Mouse (Mus musculus) kidney, postnatal 4 days (tissue): ENCODE data around the gene C1ql1.

Experiments
- DNase-seq, 2 experiments: peaks; one replicate each; pipeline ENCODE4 v3.0.0; 2021; ENCODE audit warnings: mixed read lengths in 2 of 2

C1ql1 gene

DNA sequence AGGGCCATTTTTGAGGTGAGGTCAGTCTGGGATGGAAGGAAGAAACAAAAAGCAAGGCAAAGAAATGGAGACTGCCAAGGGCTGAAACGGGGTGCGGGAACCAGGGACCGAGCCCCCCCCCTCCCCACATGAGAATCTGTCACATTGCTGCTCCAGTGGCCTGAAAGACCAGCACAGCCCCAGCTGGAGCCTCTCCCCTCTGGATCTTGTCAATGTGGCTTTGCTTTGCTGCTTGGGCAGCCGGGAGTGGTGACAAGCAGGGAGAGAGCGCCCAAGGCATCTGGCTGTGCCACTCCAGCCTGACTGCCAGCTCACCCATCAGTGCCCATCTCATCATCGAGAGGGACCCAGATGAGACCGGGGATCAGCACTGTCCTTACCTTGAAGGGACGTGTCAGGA lies 11.2 kb upstream of the C1ql1 start:
- DNase-seq = no peak

DNA sequence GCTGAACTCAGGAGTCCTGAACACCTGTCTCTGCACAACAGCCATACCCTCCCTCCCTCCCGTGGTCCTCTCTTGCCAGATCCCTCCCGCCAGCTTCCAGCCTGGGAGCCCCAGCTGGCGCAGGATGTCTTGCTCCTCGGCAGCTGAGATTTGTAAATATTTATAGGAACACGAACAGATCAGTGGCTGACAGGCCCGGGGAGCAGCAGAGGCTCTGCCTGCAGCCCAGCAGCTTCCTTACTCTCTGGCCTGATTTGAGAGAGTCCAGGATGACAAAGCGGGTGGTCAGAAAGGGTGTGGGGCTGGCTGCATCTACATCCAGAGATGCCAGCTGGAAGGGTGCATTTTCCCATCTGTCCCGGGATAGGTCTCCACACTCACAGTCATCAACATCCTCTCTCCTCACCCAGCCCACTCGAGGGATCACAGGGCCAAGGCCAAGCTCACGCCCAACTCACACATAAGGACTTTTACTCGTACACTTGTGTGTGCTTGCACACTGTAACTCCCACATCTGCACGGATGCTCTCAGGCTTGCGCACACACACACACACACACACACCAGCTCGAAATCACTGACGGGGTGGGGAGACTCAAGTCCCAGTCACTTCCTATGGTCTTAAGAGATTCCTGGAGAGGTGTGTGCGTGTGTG lies 10.6 kb upstream of the C1ql1 start:
- DNase-seq = peak in 1 of 2 experiments; percentile 45

DNA sequence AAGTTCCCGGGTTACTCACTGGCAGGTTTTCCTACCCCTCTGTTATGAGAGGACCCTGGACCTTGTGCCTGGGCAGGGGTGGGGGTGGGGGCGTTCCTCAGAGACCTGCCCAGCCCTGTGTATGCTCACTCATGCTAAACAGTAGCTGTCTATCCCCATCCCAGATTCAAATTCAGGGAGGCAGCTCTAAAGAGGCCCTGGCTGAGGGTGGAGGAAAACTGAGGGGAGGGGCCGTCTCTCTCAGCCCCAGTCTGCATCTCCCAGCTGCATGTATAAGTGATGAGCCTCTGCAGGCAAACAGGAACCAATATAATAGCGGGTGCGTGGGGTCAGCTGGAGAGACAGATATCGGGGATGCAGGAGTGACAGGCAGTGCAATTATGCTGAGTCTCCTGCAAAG lies 6.4 kb upstream of the C1ql1 start:
- DNase-seq = no peak

DNA sequence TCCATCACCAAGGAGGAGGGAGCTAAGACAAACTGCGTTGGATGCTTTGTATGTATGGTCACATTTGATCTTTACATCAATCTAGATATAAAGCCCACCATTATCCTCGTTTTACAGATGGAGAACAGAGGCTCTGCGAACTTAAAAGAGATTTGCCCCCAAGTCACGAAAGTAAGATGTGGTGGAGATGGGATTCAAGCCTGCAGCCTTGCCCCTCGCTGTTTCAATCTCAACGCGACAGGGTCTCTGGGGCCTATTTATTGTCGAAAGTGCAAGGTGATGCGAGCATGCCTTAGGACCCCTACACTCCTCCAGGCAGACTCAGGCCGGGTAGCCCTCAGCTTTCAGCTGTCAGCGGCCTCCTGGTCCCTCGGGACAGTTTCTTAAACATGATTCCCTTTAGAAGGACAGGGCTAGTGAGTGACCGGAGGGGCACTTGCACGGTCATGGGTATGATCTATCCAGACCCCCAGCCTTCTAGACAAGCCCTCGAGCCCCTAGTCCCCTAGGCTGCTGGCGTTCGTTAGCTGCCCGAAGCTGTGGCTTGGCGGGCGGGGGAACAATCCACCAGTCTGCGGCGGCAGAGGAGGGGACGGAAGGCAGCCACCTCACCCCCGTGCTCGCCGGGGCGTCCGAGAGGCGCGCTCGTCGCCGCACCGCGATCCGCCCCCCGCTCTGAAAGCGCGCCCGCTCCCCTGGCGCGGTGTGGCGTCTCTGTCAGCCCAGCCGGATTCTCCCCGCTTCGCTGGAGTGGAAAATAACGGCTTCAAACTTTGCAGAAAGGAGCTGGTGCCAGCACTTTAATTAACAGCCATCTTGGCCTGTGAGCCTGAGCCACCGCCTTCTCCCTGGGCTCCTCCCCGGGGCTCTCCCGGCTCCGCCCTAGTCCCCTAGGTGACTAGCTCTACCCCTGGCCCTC lies 1.8 kb upstream of the C1ql1 start:
- DNase-seq = peak; percentile 69 to 77

DNA sequence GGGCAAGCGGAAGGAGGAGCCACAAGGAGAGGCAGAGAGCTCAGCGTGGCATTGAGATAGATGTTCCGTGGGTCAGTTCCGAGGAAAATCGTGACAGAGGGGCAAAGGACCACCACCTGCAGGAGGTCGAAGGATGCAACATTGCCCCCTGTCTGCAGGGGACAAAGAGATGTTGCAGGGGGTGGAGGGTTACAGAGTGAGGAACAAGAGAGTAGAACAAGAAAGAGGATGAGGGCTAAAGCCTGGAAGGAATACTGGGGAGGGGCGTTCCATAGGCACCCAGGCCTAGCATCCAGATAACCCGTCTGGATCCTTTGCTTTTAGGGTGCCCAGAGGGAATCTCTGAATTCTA lies 480 bp upstream of the C1ql1 start:
- no peak for DNase-seq

DNA sequence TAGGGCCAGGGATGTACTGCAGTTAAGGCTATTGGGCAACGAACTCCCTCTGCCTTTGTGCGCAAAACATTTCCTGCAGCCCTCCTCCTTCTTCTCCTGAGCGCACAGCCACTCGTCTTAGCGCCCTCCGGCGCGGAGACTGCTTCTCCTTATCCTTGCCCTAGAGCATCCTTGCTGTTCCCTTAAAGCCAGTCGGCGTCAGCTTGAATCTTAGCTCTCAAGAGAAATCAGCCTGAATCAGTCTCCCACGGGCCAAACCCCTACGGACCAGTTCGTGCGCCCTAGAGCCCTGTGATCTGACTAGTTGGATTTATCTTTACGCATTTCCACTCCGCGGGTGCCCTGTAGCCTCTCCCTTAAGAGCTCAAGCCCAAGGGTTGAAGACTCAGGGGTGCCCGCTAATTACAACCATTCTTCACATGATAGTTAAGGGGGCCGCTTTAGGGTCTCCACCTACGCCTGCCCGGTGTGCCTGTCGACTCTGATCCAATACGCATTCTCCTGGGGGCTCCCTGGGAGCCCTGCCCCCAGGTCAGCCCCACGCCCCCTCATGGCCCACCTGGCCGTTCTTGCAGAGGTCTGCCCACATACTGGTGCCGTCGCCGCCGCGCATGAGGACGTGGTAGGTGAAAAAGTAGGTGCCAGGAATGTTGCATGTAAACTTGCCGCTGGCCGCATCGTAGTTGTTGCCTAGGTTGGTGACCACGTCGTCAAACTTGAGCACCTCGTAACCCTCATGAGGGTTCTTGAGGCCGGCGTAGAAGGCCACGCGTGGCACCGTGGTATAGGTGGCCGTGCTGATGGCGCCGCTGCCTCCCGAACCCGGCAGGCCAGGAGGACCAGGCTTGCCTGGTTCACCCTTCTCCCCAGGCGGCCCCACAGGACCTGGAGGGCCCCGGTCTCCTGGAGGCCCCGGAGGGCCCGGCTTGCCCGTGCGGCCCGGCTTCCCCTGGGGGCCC lies 903 bp downstream of the C1ql1 start:
- no peak for DNase-seq

DNA sequence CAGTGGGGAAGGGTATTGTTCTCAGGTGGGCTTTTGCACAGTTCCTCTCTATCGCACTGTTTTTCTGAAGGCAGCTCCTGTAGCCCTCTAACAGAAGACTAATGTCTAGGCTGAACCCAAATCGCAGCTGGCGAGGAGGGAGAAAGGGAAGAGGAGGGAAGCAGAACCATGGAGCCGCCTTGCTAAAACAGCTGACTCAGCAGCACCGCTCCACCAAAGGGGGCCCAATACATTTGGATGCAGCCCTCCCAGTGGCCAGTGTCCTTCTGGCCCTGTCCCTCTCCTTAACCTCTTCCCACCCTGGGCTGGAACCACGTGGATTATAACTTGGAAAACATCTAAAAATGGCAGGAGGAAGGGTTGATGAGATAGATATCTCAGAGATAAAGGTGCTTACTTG lies 5.3 kb downstream of the C1ql1 start:
- no peak for DNase-seq

DNA sequence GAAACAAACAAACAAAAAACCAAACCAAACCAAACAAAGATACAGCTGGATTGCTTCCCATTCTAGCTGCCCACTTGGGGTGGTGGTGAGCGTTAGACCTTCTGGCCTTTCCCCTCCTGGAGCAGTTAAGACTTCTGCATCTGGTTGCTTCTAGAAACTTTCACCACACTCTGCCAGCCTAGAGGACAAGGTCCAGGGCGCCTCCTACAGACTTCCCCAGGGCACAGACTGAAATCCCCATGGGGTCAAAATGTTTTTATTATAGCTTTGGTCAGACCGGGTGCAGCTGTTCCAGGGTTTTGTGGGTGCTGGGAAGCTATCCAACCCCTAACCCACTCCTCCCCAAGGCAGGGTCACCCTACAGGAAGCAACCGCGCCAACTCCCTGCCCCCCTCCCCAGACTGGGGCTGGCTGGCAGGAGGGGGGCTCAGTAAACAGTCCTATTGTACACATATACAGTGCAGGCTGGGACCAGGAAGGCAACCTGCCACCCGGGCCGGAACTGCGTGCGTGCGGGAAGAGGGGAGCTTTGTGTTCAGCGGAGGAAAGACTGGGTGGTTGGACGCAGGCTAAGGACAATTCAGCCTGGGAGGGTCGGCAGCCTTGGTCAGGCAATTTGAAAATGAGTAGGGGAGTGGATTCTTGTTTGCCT lies 7.3 kb downstream of the C1ql1 start:
- peak in 1 of 2 experiments; percentile 39 for DNase-seq

DNA sequence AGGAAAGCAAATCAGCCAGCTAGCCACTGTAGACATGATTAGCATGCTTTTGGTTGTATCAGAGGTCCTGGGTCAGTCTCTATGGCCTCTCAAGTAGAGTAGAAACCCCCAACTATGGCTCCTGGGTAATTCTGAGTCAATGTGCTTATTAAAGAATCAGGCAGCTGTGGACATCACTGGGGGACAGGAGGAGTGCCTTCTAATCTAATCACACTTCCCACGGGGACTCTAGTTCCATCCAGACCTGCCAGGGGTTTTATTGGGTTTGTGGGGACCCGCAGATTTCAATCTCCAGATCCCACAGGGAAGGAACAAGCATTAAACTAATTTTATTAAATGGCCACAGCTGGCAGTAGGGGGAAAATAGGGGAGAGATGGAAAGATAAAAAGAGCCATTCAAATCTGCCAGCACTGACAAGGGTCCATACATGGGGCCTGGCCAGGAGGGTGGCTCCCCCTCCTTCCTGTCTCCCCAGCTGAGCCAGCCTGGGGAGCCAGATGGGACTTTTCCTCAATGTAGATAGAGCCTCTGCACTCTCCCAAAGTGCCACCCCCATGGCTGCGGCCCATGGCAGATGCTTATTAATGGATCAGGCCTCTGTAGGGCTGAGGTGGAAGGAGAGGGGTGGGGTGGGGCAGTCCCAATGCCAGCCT lies 8.8 kb downstream of the C1ql1 start:
- DNase-seq = no peak

DNA sequence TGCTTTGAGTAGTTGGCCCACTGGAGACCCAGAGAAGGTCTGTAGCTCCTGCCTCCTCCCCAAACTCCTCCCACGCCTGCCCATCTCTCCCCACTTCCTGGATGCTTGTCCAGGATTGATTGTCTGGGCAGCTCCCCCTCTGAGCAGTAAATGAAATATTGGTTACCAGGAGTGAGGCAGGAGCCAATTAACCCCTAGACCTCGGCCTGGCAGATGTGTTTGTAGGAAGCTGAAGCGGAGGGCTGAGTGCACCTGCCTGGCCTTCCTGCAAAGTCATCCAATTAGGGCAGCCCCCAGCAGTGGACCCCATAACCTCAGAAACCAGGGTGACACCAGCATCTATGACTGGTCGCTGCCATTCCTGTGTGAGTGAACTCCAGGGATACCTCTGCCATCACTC lies 10.2 kb downstream of the C1ql1 start:
- peak; percentile 24 to 38 for DNase-seq

DNA sequence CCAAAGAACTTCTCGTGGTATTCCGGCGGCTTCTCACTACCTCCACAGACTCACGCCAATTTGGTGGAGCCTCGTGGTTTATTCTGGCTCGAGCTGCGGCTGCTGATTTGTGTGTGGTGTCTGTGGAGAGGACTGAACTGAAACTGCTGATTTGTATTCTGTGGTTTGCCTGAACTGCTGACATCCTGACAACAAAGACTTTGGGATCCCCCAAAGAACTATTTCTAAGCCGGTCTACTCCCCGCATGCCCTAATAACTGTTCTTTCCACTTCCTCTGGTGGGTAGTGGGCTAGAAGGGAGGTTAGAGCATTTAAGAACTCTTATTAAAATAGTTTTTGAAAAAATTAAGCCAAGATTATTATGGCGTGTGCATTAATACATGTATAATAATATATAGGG lies 15.8 kb downstream of the C1ql1 start:
- no peak for DNase-seq

DNA sequence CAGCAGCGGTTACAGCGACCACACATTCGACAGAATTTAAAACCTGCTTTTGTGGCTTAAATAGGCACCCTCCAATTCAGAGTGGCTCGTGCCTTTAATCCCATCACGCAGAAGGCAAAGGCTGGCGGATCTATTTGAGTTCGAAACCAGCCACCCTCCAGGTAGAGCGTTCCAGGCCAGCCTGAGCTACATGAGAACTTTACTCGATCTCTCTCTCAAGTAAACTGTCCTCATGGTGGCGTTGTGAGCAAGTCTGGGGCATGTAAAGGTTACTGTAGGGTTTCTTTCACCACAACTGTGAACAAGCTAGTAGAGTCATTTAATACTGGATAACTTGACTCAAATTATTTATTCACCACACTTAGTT lies 21.2 kb downstream of the C1ql1 start:
- DNase-seq = no peak

DNA sequence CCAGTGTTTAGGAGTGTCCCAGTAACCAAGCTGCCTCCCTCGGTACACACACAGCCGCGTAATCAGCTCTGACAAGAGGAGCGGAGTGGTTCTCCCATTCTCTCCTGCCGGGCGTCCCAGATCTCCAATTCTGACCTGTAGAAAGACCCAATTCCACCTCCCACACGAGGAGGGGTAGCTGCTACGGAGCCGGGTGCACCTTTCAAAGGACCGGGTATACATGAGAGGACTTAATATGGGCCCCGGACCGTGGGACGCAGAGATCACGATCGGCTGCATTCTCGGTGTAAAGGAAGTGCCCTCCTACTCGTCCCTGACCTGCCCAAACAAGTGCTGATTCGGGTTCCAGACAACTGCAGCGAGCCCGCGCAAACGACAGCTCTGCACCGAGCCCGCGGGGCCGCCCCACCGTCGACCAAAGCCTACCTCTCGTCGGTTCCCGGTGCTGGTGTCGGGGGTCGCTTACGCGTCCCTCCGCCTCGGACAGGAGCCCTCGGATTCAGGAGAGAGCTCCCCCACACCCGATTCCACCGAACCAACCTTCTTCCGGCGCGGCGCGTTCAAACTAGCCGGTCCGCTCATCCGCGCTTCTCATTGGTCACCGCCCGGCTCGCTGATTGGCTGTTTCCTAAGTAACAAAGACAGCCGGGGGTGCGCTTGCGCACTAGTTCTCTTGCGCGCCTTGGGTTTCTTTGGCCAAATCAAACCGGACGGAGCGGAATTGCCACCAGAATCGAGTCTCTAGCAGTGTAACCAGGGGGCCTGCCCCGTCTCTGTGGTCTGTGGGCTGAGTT lies 21.7 kb downstream of the C1ql1 start, which contains the start of gene Kif18b:
Kif18b (minus strand) TSS at position 568 of the 794 bp plus-strand sequence.
- DNase-seq = peak; percentile 97 to 98

DNA sequence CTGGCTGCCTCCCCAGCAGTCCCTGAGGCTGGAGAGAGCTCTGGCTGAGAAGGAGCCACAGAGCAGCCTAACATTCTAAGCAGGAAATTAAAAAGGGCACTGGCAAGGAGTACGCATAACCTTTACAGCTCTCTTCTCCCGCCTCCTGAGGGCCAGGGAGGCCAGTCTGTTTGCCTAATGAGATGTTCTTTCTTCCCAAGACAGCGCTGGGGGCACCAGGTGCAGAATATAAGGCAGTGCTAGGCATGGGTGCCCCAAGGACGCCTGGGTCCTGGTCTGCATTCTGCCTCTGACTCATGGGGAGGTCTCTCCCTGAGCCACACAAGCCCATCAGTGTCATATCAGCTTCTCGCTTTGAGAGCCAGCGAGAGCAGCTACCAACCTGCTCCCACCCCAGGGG lies 25.0 kb downstream of the C1ql1 start:
- no peak for DNase-seq

DNA sequence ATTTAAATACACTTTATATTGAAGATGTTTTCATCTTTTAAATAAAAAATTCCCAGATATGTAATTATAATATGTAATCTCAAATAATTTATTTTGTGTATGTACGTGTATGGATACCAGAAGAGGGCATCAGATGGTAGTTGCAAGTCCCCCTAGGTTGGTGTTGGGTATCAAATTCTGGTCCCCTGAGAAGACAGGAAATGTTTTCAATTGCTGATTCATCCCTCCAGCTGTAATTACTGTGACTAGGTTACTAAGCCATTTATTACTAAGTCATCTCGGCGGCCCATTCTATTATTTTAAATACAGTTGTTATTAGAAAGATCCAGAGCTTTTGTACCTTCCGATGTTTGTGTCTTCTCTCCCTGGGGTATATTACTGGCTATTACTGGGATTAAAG lies 28.4 kb downstream of the C1ql1 start:
- no peak for DNase-seq

DNA sequence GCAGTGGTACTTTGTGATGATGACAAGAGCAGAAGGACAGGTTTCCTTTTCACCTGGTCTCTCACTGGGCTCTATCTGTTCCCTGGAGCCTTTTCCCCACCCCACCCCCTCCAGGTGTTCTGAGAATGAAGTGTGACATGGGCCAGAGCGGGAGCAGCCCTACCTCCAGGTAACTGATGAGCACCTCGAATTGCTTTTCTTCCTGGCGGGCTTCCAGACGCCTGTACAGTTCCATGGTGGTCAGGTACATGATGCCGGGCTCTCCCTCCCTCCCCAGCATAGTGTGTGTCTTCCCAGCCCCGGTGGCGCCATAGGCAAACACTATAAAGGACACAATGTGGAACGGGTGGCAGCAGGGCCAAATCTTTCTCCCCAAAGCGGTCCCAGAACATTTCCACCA lies 31.1 kb downstream of the C1ql1 start:
- no peak for DNase-seq

DNA sequence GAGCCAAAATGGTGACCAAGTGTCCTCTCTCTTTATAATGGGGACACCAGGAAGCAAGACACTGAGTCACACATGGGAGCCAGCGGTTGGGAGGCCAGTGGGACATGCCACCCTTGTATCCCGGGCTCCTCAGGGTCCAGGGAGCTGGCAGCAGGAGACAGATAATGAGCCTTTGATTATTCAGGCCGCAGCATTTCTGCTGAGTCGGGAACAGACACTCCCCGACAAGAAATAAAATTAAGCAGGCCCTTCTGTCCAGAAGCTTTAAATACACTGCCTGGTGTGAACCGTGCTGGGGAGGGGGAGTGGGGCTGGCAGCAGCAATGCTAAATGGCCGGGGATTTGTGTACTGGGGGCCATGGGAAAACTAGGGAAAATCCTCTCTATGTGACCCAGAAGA lies 35.1 kb downstream of the C1ql1 start:
- DNase-seq = no peak

DNA sequence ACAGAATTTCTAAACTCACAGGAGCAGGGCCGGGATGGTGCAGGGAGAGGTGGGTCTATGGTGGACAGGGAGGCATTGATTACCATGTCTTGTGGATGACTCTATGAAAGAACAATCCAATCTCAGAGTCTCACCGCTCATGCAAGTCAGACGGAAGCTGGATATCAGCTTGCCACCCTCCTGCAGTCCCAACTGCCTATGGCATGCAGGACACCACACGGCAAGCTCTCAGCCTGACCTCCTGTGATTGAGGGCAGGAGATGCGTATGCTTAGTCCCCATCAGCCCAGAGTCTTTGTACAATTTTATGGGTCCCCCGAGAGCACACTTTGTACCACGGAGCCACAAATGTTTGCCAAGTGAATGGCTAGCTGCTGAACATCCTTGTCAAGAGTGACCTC lies 42.8 kb downstream of the C1ql1 start:
- DNase-seq = no peak

DNA sequence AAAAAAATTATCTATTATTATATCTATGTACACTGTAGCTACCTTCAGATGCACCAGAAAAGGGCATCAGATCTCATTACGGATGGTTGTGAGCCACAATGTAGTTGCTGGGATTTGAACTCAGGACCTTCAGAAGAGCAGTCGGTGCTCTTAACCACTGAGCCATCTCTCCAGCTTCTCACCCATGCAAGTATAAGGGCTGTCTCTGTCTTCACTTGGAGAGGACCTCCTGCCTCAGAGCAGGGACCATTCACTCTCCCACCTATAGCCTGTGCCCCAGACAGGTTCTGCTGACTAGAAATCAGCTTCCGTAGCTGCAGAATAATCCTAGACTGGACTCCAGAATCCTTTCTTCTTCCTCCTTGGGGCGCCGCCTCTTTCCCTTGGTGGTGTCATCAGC lies 44.4 kb downstream of the C1ql1 start:
- no peak for DNase-seq

DNA sequence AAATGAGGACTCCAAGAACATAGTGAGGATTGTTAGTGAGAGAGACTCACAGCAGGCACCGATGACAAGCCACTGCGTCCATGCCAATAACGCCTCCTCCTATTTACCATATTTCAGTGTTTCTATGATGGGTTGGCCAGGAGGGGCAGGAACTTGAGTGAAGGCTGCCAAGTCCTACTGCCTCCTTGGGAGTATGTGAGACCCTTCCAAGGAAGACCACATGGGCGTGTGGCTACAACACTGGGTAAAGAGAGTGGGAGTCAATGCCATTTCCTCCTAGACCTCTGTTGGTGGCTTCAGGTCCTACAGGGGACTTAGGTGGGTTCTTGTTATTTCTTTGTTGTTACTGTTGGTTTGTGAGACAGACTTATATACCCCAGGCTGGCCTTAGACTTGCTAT lies 45.3 kb downstream of the C1ql1 start:
- no peak for DNase-seq

DNA sequence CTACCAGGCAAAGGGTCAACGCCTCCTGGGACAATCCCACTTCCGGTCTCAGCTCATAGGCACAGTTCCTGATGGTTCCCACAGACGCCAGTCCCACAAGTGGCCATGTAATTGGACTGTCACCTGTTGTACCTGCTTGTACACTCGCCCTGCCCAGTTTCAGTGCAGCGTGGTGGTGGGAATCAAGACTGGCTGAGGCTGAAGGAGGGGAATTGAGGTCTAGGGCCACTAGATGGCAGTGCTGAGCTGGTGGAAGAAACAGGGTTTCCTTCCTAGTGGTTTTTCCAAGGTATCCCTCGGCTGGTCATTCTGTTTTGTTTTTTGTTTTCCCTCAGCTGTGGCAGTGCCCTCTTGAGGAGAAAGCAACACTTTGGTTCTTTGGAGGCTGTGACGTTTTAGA lies 45.7 kb downstream of the C1ql1 start, which contains the start of gene Gfap:
Gfap (minus strand) TSS at position 150 of the 400 bp plus-strand sequence.
- DNase-seq = peak; percentile 92
